11 mouse cellular contexts compared by ENCODE assay signal in genomic region chr7:19305413-19305735, GRCm38 (mm10). TPM values are rescaled to one million over a fixed set of nuclear protein-coding genes. Genes with fewer than 3 reads are reported as not detected.
DNase-seq lines count a peak whose midpoint lies in the region; ATAC-seq and TF ChIP-seq lines count a peak whose summit lies in the region.
"Had no signal": no experiment of that assay in that cellular context is flagged by ENCODE, and none has a peak within 500 bp of the region (broad histone marks: within the 10 kb centered on the region; RNA-seq: fewer than 3 reads in every experiment).

No protein-coding gene starts in this region.

- no peak for ATAC-seq in hindbrain, embryonic 12.5 days (ENCODE audit: low FRiP score)
- no peak for ATAC-seq in hindbrain, embryonic 16.5 days
- ATAC-seq in embryonic facial prominence, embryonic 13.5 days (ENCODE audit: insufficient number of reproducible peaks, insufficient read depth, low FRiP score, low TSS enrichment, low read depth), result no peak
- ATAC-seq in limb, embryonic 11.5 days (ENCODE audit: insufficient number of reproducible peaks, low FRiP score, low TSS enrichment, low read depth), result no peak

- H3K4me2 ChIP-seq in hindbrain, embryonic 12.5 days (replicated peaks), result peak overlapping the region; percentile 48; the same call in 1 of the 2 replicates
- H3K4me2 ChIP-seq in hindbrain, embryonic 16.5 days (ENCODE audit: low read length), result no peak overlapping the region; the same call in 1 of the 2 replicates
- H3K4me2 ChIP-seq in embryonic facial prominence, embryonic 13.5 days, result peak overlapping the region; percentile 59; the same call in 1 of the 2 replicates
- peak overlapping the region; percentile 39; the same call in 1 of the 2 replicates for H3K4me2 ChIP-seq in limb, embryonic 11.5 days (ENCODE audit: low read depth, severe bottlenecking)

- 9% methylated on average over 6 of the region's 6 CpGs for WGBS in hindbrain, embryonic 12.5 days
- whole genome bisulfite sequencing in hindbrain, embryonic 16.5 days, result 9% methylated on average over 6 of the region's 6 CpGs
- 11% methylated on average over 6 of the region's 6 CpGs for WGBS in embryonic facial prominence, embryonic 13.5 days
- 16% methylated on average over 6 of the region's 6 CpGs for WGBS in limb, embryonic 11.5 days
- 15% methylated on average over 6 of the region's 6 CpGs for WGBS in cerebellum, adult 2 months

- no peaks in the 10 kb centered on the region for H3K36me3 ChIP-seq in hindbrain, embryonic 12.5 days
- no peaks in the 10 kb centered on the region for H3K36me3 ChIP-seq in hindbrain, embryonic 16.5 days (ENCODE audit: control insufficient read depth, insufficient read depth, low read length)
- no peaks in the 10 kb centered on the region for H3K36me3 ChIP-seq in E14TG2a.4 (ENCODE audit: insufficient read depth, low read length)
- H3K36me3 ChIP-seq in embryonic facial prominence, embryonic 13.5 days, result no peaks in the 10 kb centered on the region
- no peaks in the 10 kb centered on the region for H3K36me3 ChIP-seq in limb, embryonic 11.5 days (ENCODE audit: control insufficient read depth, insufficient read depth, low read length)

- DNase-seq in limb, embryonic 11.5 days (ENCODE audit: low spot score), result no peak
- DNase-seq in cerebellum, adult 2 months, result no peak
- DNase-seq in frontal cortex, postnatal 36 days (ENCODE audit: low spot score in 2 of 2), result no peak
- DNase-seq: adrenal gland, adult 2 months; cerebellum, postnatal 10 days; layer of hippocampus, postnatal 36 days; lung, adult 18-20 months had no signal

- no peak overlapping the region for H3K27ac ChIP-seq in hindbrain, embryonic 12.5 days
- H3K27ac ChIP-seq in hindbrain, embryonic 16.5 days (ENCODE audit: low read depth, low read length), result no peak overlapping the region
- no peak overlapping the region for H3K27ac ChIP-seq in embryonic facial prominence, embryonic 13.5 days
- no peak overlapping the region for H3K27ac ChIP-seq in limb, embryonic 11.5 days (replicated peaks; ENCODE audit: low read depth, low read length)
- no peak overlapping the region for H3K27ac ChIP-seq in cerebellum, adult 2 months (ENCODE audit: insufficient read depth, low read length)

- H3K9ac ChIP-seq in hindbrain, embryonic 12.5 days, result 0 out of 2 replicates have a peak overlapping the region, but pooled peaks have one; percentile 45
- no peak overlapping the region for H3K9ac ChIP-seq in hindbrain, embryonic 16.5 days (ENCODE audit: low read depth, low read length)
- no peak overlapping the region; the same call in 1 of the 2 replicates for H3K9ac ChIP-seq in embryonic facial prominence, embryonic 13.5 days
- no peak overlapping the region for H3K9ac ChIP-seq in limb, embryonic 11.5 days (ENCODE audit: low read length)

- no peak for TF ChIP-seq CTCF in E14TG2a.4 (conservative IDR thresholded peaks at IDR 0.05; ENCODE audit: low read length)
- TF ChIP-seq CTCF in cerebellum, adult 2 months (IDR thresholded peaks at IDR 0.05; ENCODE audit: borderline replicate concordance, insufficient read depth, low read depth, low read length), result no peak

- H3K4me1 ChIP-seq in hindbrain, embryonic 12.5 days, result peaks cover 45% of the 10 kb centered on the region
- peaks cover 44% of the 10 kb centered on the region for H3K4me1 ChIP-seq in hindbrain, embryonic 16.5 days (ENCODE audit: control insufficient read depth, insufficient read depth, low read depth, low read length)
- H3K4me1 ChIP-seq in E14TG2a.4 (replicated peaks; ENCODE audit: low read depth, low read length), result peaks cover 67% of the 10 kb centered on the region
- H3K4me1 ChIP-seq in embryonic facial prominence, embryonic 13.5 days, result peaks cover 44% of the 10 kb centered on the region
- peaks cover 9% of the 10 kb centered on the region for H3K4me1 ChIP-seq in limb, embryonic 11.5 days (ENCODE audit: control insufficient read depth, insufficient read depth, low read length)
- H3K4me1 ChIP-seq in cerebellum, adult 2 months (ENCODE audit: control insufficient read depth, insufficient read depth, low read length), result peaks cover 5% of the 10 kb centered on the region; the same call in 1 of the 2 replicates

- no peak for TF ChIP-seq POLR2A in cerebellum, adult 2 months (IDR thresholded peaks at IDR 0.05; ENCODE audit: borderline replicate concordance, insufficient read depth, low read length)

- peaks cover 71% of the 10 kb centered on the region for H3K27me3 ChIP-seq in hindbrain, embryonic 12.5 days
- peaks cover 41% of the 10 kb centered on the region for H3K27me3 ChIP-seq in hindbrain, embryonic 16.5 days (replicated peaks; ENCODE audit: control insufficient read depth, insufficient read depth, low read length)
- peaks cover 68% of the 10 kb centered on the region for H3K27me3 ChIP-seq in E14TG2a.4 (ENCODE audit: insufficient read depth, low read length)
- peaks cover 63% of the 10 kb centered on the region for H3K27me3 ChIP-seq in embryonic facial prominence, embryonic 13.5 days
- peaks cover 62% of the 10 kb centered on the region for H3K27me3 ChIP-seq in limb, embryonic 11.5 days (ENCODE audit: control insufficient read depth, insufficient read depth, low read length)
- peaks cover 2% of the 10 kb centered on the region; the same call in 1 of the 2 replicates for H3K27me3 ChIP-seq in cerebellum, adult 2 months (ENCODE audit: control insufficient read depth, insufficient read depth, low read length)

- peak overlapping the region; percentile 32; the same call in 1 of the 2 replicates for H3K4me3 ChIP-seq in hindbrain, embryonic 12.5 days
- H3K4me3 ChIP-seq in hindbrain, embryonic 16.5 days (ENCODE audit: low read length), result no peak overlapping the region; the same call in 1 of the 2 replicates
- peak overlapping the region; percentile 66; the same call in 1 of the 2 replicates for H3K4me3 ChIP-seq in E14TG2a.4 (replicated peaks; ENCODE audit: low read length)
- H3K4me3 ChIP-seq in embryonic facial prominence, embryonic 13.5 days, result peak overlapping the region; percentile 33
- H3K4me3 ChIP-seq in limb, embryonic 11.5 days (ENCODE audit: low read depth, low read length), result no peak overlapping the region
- H3K4me3 ChIP-seq in cerebellum, adult 2 months (replicated peaks; ENCODE audit: insufficient read depth, low read depth, low read length), result no peak overlapping the region

- no peaks in the 10 kb centered on the region for H3K9me3 ChIP-seq in hindbrain, embryonic 12.5 days (replicated peaks)
- no peaks in the 10 kb centered on the region for H3K9me3 ChIP-seq in hindbrain, embryonic 16.5 days (ENCODE audit: control insufficient read depth, low read length)
- no peaks in the 10 kb centered on the region for H3K9me3 ChIP-seq in E14TG2a.4 (ENCODE audit: low read length)
- H3K9me3 ChIP-seq in embryonic facial prominence, embryonic 13.5 days, result no peaks in the 10 kb centered on the region
- no peaks in the 10 kb centered on the region for H3K9me3 ChIP-seq in limb, embryonic 11.5 days (ENCODE audit: control insufficient read depth, low read length)

RNA-seq across cellular contexts. Expression of gene Fosb, which starts 4.5 kb away (rescaled TPM):
- polyA plus RNA-seq in hindbrain, embryonic 12.5 days (2016; fragmentation: Nextera tagmentation; extraction: Ambion mirVana), result 0.10 TPM in 1 of 2 replicates, not detected in the other
- 0.06 and 0.10 TPM in 2 replicates for polyA plus RNA-seq in hindbrain, embryonic 16.5 days (2015; fragmentation: Nextera tagmentation; extraction: Ambion mirVana)
- 0.06 and 0.23 TPM in 2 replicates for polyA plus RNA-seq in embryonic facial prominence, embryonic 13.5 days (2015; fragmentation: Nextera tagmentation; extraction: Ambion mirVana)
- 0.06 TPM in 1 of 2 replicates, not detected in the other for polyA plus RNA-seq in limb, embryonic 11.5 days (2014; fragmentation: Nextera tagmentation; extraction: Ambion mirVana)
- polyA plus RNA-seq in cerebellum, adult 2 months (2012; rRNA removed), result 0.67 and 0.71 TPM in 2 replicates

RNA-seq across cellular contexts. Expression of gene Rtn2, which starts 22.9 kb away (rescaled TPM):
- 67.8 and 68.0 TPM in 2 replicates for polyA plus RNA-seq in hindbrain, embryonic 12.5 days (2016; fragmentation: Nextera tagmentation; extraction: Ambion mirVana)
- polyA plus RNA-seq in hindbrain, embryonic 16.5 days (2015; fragmentation: Nextera tagmentation; extraction: Ambion mirVana), result 124 and 126 TPM in 2 replicates
- polyA plus RNA-seq in embryonic facial prominence, embryonic 13.5 days (2015; fragmentation: Nextera tagmentation; extraction: Ambion mirVana), result 10.2 and 11.7 TPM in 2 replicates
- polyA plus RNA-seq in limb, embryonic 11.5 days (2014; fragmentation: Nextera tagmentation; extraction: Ambion mirVana), result 9.0 and 10.0 TPM in 2 replicates
- 96.9 and 101 TPM in 2 replicates for polyA plus RNA-seq in cerebellum, adult 2 months (2012; rRNA removed)

RNA-seq across cellular contexts. Expression of gene Ppm1n, which starts 25.5 kb away (rescaled TPM):
- polyA plus RNA-seq in hindbrain, embryonic 12.5 days (2016; fragmentation: Nextera tagmentation; extraction: Ambion mirVana), result 0.17 TPM in 1 of 2 replicates, not detected in the other
- 0.79 and 1.5 TPM in 2 replicates for polyA plus RNA-seq in hindbrain, embryonic 16.5 days (2015; fragmentation: Nextera tagmentation; extraction: Ambion mirVana)
- not detected in 2 replicates for polyA plus RNA-seq in embryonic facial prominence, embryonic 13.5 days (2015; fragmentation: Nextera tagmentation; extraction: Ambion mirVana)
- polyA plus RNA-seq in limb, embryonic 11.5 days (2014; fragmentation: Nextera tagmentation; extraction: Ambion mirVana), result 0.24 TPM in 1 of 2 replicates, not detected in the other
- 1.1 and 2.0 TPM in 2 replicates for polyA plus RNA-seq in cerebellum, adult 2 months (2012; rRNA removed)

RNA-seq across cellular contexts. Expression of gene Vasp, which starts 33.8 kb away (rescaled TPM):
- 52.7 and 60.3 TPM in 2 replicates for polyA plus RNA-seq in hindbrain, embryonic 12.5 days (2016; fragmentation: Nextera tagmentation; extraction: Ambion mirVana)
- 39.9 and 42.9 TPM in 2 replicates for polyA plus RNA-seq in hindbrain, embryonic 16.5 days (2015; fragmentation: Nextera tagmentation; extraction: Ambion mirVana)
- polyA plus RNA-seq in embryonic facial prominence, embryonic 13.5 days (2015; fragmentation: Nextera tagmentation; extraction: Ambion mirVana), result 57.3 and 64.0 TPM in 2 replicates
- polyA plus RNA-seq in limb, embryonic 11.5 days (2014; fragmentation: Nextera tagmentation; extraction: Ambion mirVana), result 62.3 and 65.6 TPM in 2 replicates
- 30.8 and 32.9 TPM in 2 replicates for polyA plus RNA-seq in cerebellum, adult 2 months (2012; rRNA removed)

RNA-seq across cellular contexts. Expression of gene Ercc1, which starts 39.2 kb away (rescaled TPM):
- 95.6 and 96.8 TPM in 2 replicates for polyA plus RNA-seq in hindbrain, embryonic 12.5 days (2016; fragmentation: Nextera tagmentation; extraction: Ambion mirVana)
- polyA plus RNA-seq in hindbrain, embryonic 16.5 days (2015; fragmentation: Nextera tagmentation; extraction: Ambion mirVana), result 80.6 and 87.2 TPM in 2 replicates
- 93.2 and 106 TPM in 2 replicates for polyA plus RNA-seq in embryonic facial prominence, embryonic 13.5 days (2015; fragmentation: Nextera tagmentation; extraction: Ambion mirVana)
- polyA plus RNA-seq in limb, embryonic 11.5 days (2014; fragmentation: Nextera tagmentation; extraction: Ambion mirVana), result 104 and 114 TPM in 2 replicates
- 52.2 and 53.9 TPM in 2 replicates for polyA plus RNA-seq in cerebellum, adult 2 months (2012; rRNA removed)

Comparison
In these comparisons a context has a peak if more than half of its experiments do, and no peak if none do; other contexts are left out.
1. H3K4me3 ChIP-seq: peak in hindbrain, embryonic 12.5 days (single experiment), E14TG2a.4 (single experiment) and embryonic facial prominence, embryonic 13.5 days (single experiment); none in hindbrain, embryonic 16.5 days (single experiment), limb, embryonic 11.5 days (single experiment) and cerebellum, adult 2 months (single experiment).